20 mouse cellular contexts compared by ENCODE assay signal in the genomic region with DNA sequence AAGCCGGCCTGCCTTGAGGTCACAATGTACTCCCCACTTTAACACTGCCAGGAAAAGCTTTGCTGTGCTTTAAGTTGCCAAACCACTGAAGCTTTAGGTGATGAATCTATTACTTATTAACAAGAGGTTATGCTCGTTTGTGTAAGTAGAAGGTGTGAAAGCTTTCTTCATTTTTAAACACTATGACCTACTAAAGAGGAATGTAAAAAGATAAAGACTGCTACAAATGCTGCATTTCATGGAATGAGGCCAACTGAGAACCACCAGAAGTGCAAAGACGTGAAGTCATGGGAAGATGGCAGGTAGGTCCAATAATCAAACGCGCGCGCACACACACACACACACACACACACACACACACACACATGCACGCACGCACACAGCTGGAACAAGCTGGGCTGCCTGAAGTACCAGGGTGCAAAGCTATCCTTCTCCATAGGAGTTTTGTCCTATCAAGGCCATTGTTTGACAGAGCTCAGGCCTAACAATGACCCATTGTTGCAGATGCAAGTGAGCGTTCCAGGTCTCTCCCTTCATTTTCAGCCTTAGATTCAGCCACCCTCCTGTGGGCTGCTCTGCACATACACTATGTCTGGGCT.
DNase-seq lines count a peak whose midpoint lies in the region; ATAC-seq and TF ChIP-seq lines count a peak whose summit lies in the region.
"Had no signal": no experiment of that assay in that cellular context is flagged by ENCODE, and none has a peak within 500 bp of the region (broad histone marks: within the 10 kb centered on the region; RNA-seq: fewer than 3 reads in every experiment).

No protein-coding gene starts in this region.

- no peaks in the 10 kb centered on the region for H3K36me3 ChIP-seq in kidney, postnatal 0 days (ENCODE audit: insufficient read depth, low read length)
- H3K36me3 ChIP-seq in kidney, embryonic 15.5 days: no peaks in the 10 kb centered on the region
- H3K36me3 ChIP-seq in lung, embryonic 15.5 days: no peaks in the 10 kb centered on the region
- H3K36me3 ChIP-seq in stomach, embryonic 16.5 days (ENCODE audit: control insufficient read depth, insufficient read depth, low read length): no peaks in the 10 kb centered on the region
- no peaks in the 10 kb centered on the region for H3K36me3 ChIP-seq in neural tube, embryonic 15.5 days
- H3K36me3 ChIP-seq: forebrain, embryonic 12.5 days; limb, embryonic 13.5 days; liver, embryonic 15.5 days; midbrain, embryonic 12.5 days; neural tube, embryonic 12.5 days had no signal

- WGBS in kidney, postnatal 0 days: 79% methylated on average over 10 of the region's 10 CpGs
- WGBS in kidney, embryonic 15.5 days: 85% methylated on average over 10 of the region's 10 CpGs
- WGBS in lung, embryonic 15.5 days: 61% methylated on average over 10 of the region's 10 CpGs
- WGBS in stomach, embryonic 16.5 days: 61% methylated on average over 10 of the region's 10 CpGs
- 88% methylated on average over 10 of the region's 10 CpGs for WGBS in neural tube, embryonic 15.5 days

- no peak overlapping the region for H3K4me2 ChIP-seq in kidney, postnatal 0 days (ENCODE audit: low read length)
- H3K4me2 ChIP-seq in kidney, embryonic 15.5 days: no peak overlapping the region
- no peak overlapping the region for H3K4me2 ChIP-seq in lung, embryonic 15.5 days
- H3K4me2 ChIP-seq in stomach, embryonic 16.5 days (ENCODE audit: low read depth, low read length): no peak overlapping the region
- H3K4me2 ChIP-seq in neural tube, embryonic 15.5 days: no peak overlapping the region
- H3K4me2 ChIP-seq: forebrain, embryonic 12.5 days; limb, embryonic 13.5 days; liver, embryonic 15.5 days; midbrain, embryonic 12.5 days; neural tube, embryonic 12.5 days had no signal

- no peak for ATAC-seq in kidney, postnatal 0 days (replicated peaks; ENCODE audit: low FRiP score, low read depth)
- ATAC-seq in kidney, embryonic 15.5 days (replicated peaks; ENCODE audit: low FRiP score): no peak
- peak; percentile 55; the same call in 1 of the 2 replicates for ATAC-seq in lung, embryonic 15.5 days (ENCODE audit: borderline replicate concordance, extremely low read depth, low FRiP score, low TSS enrichment)
- ATAC-seq in stomach, embryonic 16.5 days (ENCODE audit: insufficient read depth, low FRiP score): peak; percentile 78
- ATAC-seq in megakaryocyte progenitor cell, adult 5-6 weeks (replicated peaks; ENCODE audit: poor library complexity): no peak
- ATAC-seq in neural tube, embryonic 15.5 days (ENCODE audit: low FRiP score): no peak
- ATAC-seq: hindbrain, embryonic 16.5 days; intestine, embryonic 16.5 days had no signal

- no peaks in the 10 kb centered on the region for H3K27me3 ChIP-seq in kidney, postnatal 0 days (ENCODE audit: insufficient read depth, low read length)
- no peaks in the 10 kb centered on the region for H3K27me3 ChIP-seq in kidney, embryonic 15.5 days
- no peaks in the 10 kb centered on the region for H3K27me3 ChIP-seq in lung, embryonic 15.5 days
- no peaks in the 10 kb centered on the region for H3K27me3 ChIP-seq in stomach, embryonic 16.5 days (ENCODE audit: control insufficient read depth, insufficient read depth, low read length)
- H3K27me3 ChIP-seq in neural tube, embryonic 15.5 days (replicated peaks): no peaks in the 10 kb centered on the region
- H3K27me3 ChIP-seq: forebrain, embryonic 12.5 days; limb, embryonic 13.5 days; liver, embryonic 15.5 days; midbrain, embryonic 12.5 days; neural tube, embryonic 12.5 days had no signal

- TF ChIP-seq CTCF in kidney, postnatal 0 days (IDR thresholded peaks at IDR 0.05; ENCODE audit: low read depth): no peak

- H3K9me3 ChIP-seq in kidney, postnatal 0 days (replicated peaks; ENCODE audit: low read length): no peaks in the 10 kb centered on the region
- no peaks in the 10 kb centered on the region for H3K9me3 ChIP-seq in kidney, embryonic 15.5 days (replicated peaks)
- no peaks in the 10 kb centered on the region for H3K9me3 ChIP-seq in lung, embryonic 15.5 days
- H3K9me3 ChIP-seq in stomach, embryonic 16.5 days (replicated peaks; ENCODE audit: control insufficient read depth, low read length): no peaks in the 10 kb centered on the region
- H3K9me3 ChIP-seq in neural tube, embryonic 15.5 days (replicated peaks): no peaks in the 10 kb centered on the region
- H3K9me3 ChIP-seq: forebrain, embryonic 12.5 days; limb, embryonic 13.5 days; liver, embryonic 15.5 days; midbrain, embryonic 12.5 days; neural tube, embryonic 12.5 days had no signal

- no peak overlapping the region for H3K4me3 ChIP-seq in kidney, postnatal 0 days (replicated peaks; ENCODE audit: low read depth, low read length)
- no peak overlapping the region for H3K4me3 ChIP-seq in kidney, embryonic 15.5 days (replicated peaks)
- no peak overlapping the region for H3K4me3 ChIP-seq in lung, embryonic 15.5 days
- H3K4me3 ChIP-seq in stomach, embryonic 16.5 days (replicated peaks; ENCODE audit: low read length): no peak overlapping the region
- H3K4me3 ChIP-seq in neural tube, embryonic 15.5 days (replicated peaks): no peak overlapping the region
- H3K4me3 ChIP-seq: forebrain, embryonic 12.5 days; limb, embryonic 13.5 days; liver, embryonic 15.5 days; midbrain, embryonic 12.5 days; neural tube, embryonic 12.5 days had no signal

- H3K9ac ChIP-seq in kidney, postnatal 0 days (ENCODE audit: low read depth, low read length): no peak overlapping the region
- H3K9ac ChIP-seq in kidney, embryonic 15.5 days: no peak overlapping the region
- H3K9ac ChIP-seq in lung, embryonic 15.5 days: no peak overlapping the region
- H3K9ac ChIP-seq in stomach, embryonic 16.5 days (ENCODE audit: low read length): no peak overlapping the region
- H3K9ac ChIP-seq in neural tube, embryonic 15.5 days (replicated peaks): no peak overlapping the region
- H3K9ac ChIP-seq: forebrain, embryonic 12.5 days; limb, embryonic 13.5 days; liver, embryonic 15.5 days; midbrain, embryonic 12.5 days; neural tube, embryonic 12.5 days had no signal

- no peaks in the 10 kb centered on the region for H3K4me1 ChIP-seq in kidney, postnatal 0 days (replicated peaks; ENCODE audit: insufficient read depth, low read length)
- H3K4me1 ChIP-seq in kidney, embryonic 15.5 days: no peaks in the 10 kb centered on the region
- no peaks in the 10 kb centered on the region for H3K4me1 ChIP-seq in lung, embryonic 15.5 days
- H3K4me1 ChIP-seq in stomach, embryonic 16.5 days (ENCODE audit: control insufficient read depth, insufficient read depth, low read length): no peaks in the 10 kb centered on the region
- H3K4me1 ChIP-seq in neural tube, embryonic 15.5 days: no peaks in the 10 kb centered on the region
- H3K4me1 ChIP-seq: forebrain, embryonic 12.5 days; limb, embryonic 13.5 days; liver, embryonic 15.5 days; midbrain, embryonic 12.5 days; neural tube, embryonic 12.5 days had no signal

- H3K27ac ChIP-seq in kidney, postnatal 0 days: no peak overlapping the region
- H3K27ac ChIP-seq in kidney, embryonic 15.5 days: no peak overlapping the region
- H3K27ac ChIP-seq in lung, embryonic 15.5 days: no peak overlapping the region
- no peak overlapping the region; the same call in 1 of the 2 replicates for H3K27ac ChIP-seq in stomach, embryonic 16.5 days (ENCODE audit: low read length)
- H3K27ac ChIP-seq in neural tube, embryonic 15.5 days (replicated peaks): no peak overlapping the region
- H3K27ac ChIP-seq: forebrain, embryonic 12.5 days; limb, embryonic 13.5 days; liver, embryonic 15.5 days; midbrain, embryonic 12.5 days; neural tube, embryonic 12.5 days had no signal

- DNase-seq in kidney, postnatal 0 days (ENCODE audit: low spot score): peak; percentile 6
- DNase-seq in lung, postnatal 25 days (ENCODE audit: low spot score): no peak
- peak; percentile 35 for DNase-seq in R1 (ENCODE audit: low read depth, low spot score)
- DNase-seq: cerebellum, adult 9-10 months; gastrocnemius, postnatal 10 days; heart, adult 18-20 months; right cerebral cortex, postnatal 25 days; thymus, postnatal 4 days had no signal

Comparison
In these comparisons a context has a peak if more than half of its experiments do, and no peak if none do; other contexts are left out.
1. ATAC-seq: peak in lung, embryonic 15.5 days (single experiment) and stomach, embryonic 16.5 days (single experiment); none in kidney, postnatal 0 days (single experiment), kidney, embryonic 15.5 days (single experiment), megakaryocyte progenitor cell, adult 5-6 weeks (single experiment) and neural tube, embryonic 15.5 days (single experiment).